Mouse (Mus musculus) kidney, embryonic 16.5 days (tissue): ENCODE measurements around the gene Sf3b3. TPM values are rescaled to one million over a fixed set of nuclear protein-coding genes. Genes with fewer than 3 reads are reported as not detected.

ENCODE experiments used
- ATAC-seq: fragments of 200-750 bp; cut with Nextera tagmentation; 2 replicates; pipeline ENCODE4 v1.8.0; 2017; ENCODE audit warnings: moderate TSS enrichment; ENCODE audit not compliant: low FRiP score, low TSS enrichment
- H3K27ac ChIP-seq: fragments of 300-500 bp; sonication (generic); 2 replicates; pipeline ENCODE4 v1.5.1; 2014; ENCODE audit warnings: low read length
- H3K27me3 ChIP-seq: fragments of 300-500 bp; sonication (generic); 2 replicates; pipeline ENCODE4 v1.6.1; 2014; ENCODE audit warnings: low read length, control low read depth, mixed read lengths; ENCODE audit not compliant: insufficient read depth
- H3K36me3 ChIP-seq: fragments of 300-500 bp; sonication (generic); 2 replicates; pipeline ENCODE4 v1.6.1; 2014; ENCODE audit warnings: low read length, control low read depth, mixed read lengths; ENCODE audit not compliant: insufficient read depth
- H3K4me1 ChIP-seq: fragments of 300-500 bp; sonication (generic); 2 replicates; pipeline ENCODE4 v1.6.1; 2014; ENCODE audit warnings: low read length, control low read depth, mixed read lengths; ENCODE audit not compliant: insufficient read depth
- H3K4me2 ChIP-seq: fragments of 300-500 bp; sonication (generic); replicated peaks from 2 replicates; pipeline ENCODE4 v1.6.1; 2014; ENCODE audit warnings: low read depth, low read length
- H3K4me3 ChIP-seq: fragments of 300-500 bp; sonication (generic); 2 replicates; pipeline ENCODE4 v1.5.1; 2014; ENCODE audit warnings: mild to moderate bottlenecking, low read length
- H3K9ac ChIP-seq: fragments of 300-500 bp; sonication (generic); replicated peaks from 2 replicates; pipeline ENCODE4 v1.6.1; 2014; ENCODE audit warnings: low read length
- H3K9me3 ChIP-seq: fragments of 300-500 bp; sonication (generic); 2 replicates; pipeline ENCODE4 v1.6.1; 2016; ENCODE audit warnings: low read length, control low read depth
- WGBS: fragments of 180-500 bp; shearing (Covaris S2); extraction: QIAGEN DNeasy Blood & Tissue Kit; methylation state at CpG from one replicate; pipeline ENCODE4 v1.1.7; 2014; 5-methylcytosine and 5-hydroxymethylcytosine counted together
- polyA plus RNA-seq: library from polyadenylated mRNA; unstranded; fragments of >200 nt; fragmentation: Nextera tagmentation; extraction: Ambion mirVana; gene quantifications from 2 replicates; pipeline ENCODE4 v1.2.1, GENCODE M21; 2015

Sf3b3 gene
- 175 and 182 TPM in 2 replicates for polyA plus RNA-seq

GRCm38 (mm10) chr8:110846405-110847170, at the start of gene Sf3b3, which contains the start of gene Cog4:
Gene Sf3b3, minus strand, starts transcription at chr8:110846787.
Gene Cog4, plus strand, starts transcription at chr8:110846600.
- Histone ChIP-seq H3K9me3 (no peaks in the 10 kb centered on the region), H3K4me3 (peak within 1 kb of the TSS; percentile 93), H3K27ac (peak within 1 kb of the TSS; percentile 90), H3K9ac (peak within 1 kb of the TSS; percentile 97), H3K36me3 (peaks cover 43% of the 10 kb centered on the region), H3K4me2 (peak within 1 kb of the TSS; percentile 65), H3K4me1 (peaks cover 12% of the 10 kb centered on the region), H3K27me3 (no peaks in the 10 kb centered on the region)
- ATAC-seq = peak; percentile 89
- WGBS = under 1% methylated on average over 53 of the region's 53 CpGs

GRCm38 (mm10) chr8:110895812-110896211, 49.2 kb upstream of the Sf3b3 start:
- Histone ChIP-seq H3K4me2 (no peak overlapping the region), H3K36me3 (peaks cover 9% of the 10 kb centered on the region; the same call in 1 of the 2 replicates), H3K9me3 (no peaks in the 10 kb centered on the region), H3K27ac (no peak overlapping the region), H3K4me1 (no peaks in the 10 kb centered on the region), H3K9ac (no peak overlapping the region), H3K27me3 (no peaks in the 10 kb centered on the region), H3K4me3 (no peak overlapping the region)
- WGBS = 94% methylated on average over 13 of the region's 13 CpGs
- ATAC-seq = no peak

- no peaks in the 10 kb centered on the region for H3K4me1 ChIP-seq
- no peak overlapping the region for H3K9ac ChIP-seq
- ATAC-seq = no peak
- no peak overlapping the region for H3K4me3 ChIP-seq
- H3K27ac ChIP-seq = no peak overlapping the region
- no peaks in the 10 kb centered on the region for H3K9me3 ChIP-seq
- H3K4me2 ChIP-seq = no peak overlapping the region
- H3K27me3 ChIP-seq = no peaks in the 10 kb centered on the region
- 87% methylated on average over 4 of the region's 9 CpGs for WGBS
- H3K36me3 ChIP-seq = peaks cover 9% of the 10 kb centered on the region; the same call in 1 of the 2 replicates
Measured at GRCm38 (mm10) chr8:110895254-110895653, 48.7 kb upstream of the Sf3b3 start.

GRCm38 (mm10) chr8:110894851-110895250, 48.3 kb upstream of the Sf3b3 start:
- no peaks in the 10 kb centered on the region for H3K27me3 ChIP-seq

GRCm38 (mm10) chr8:110892913-110893312, 46.3 kb upstream of the Sf3b3 start:
- Histone ChIP-seq H3K4me3 (no peak overlapping the region), H3K36me3 (peaks cover 3% of the 10 kb centered on the region; the same call in 1 of the 2 replicates), H3K9me3 (no peaks in the 10 kb centered on the region), H3K27me3 (no peaks in the 10 kb centered on the region), H3K4me2 (no peak overlapping the region), H3K4me1 (no peaks in the 10 kb centered on the region), H3K9ac (no peak overlapping the region), H3K27ac (no peak overlapping the region)
- 93% methylated on average over 2 of the region's 2 CpGs for WGBS
- ATAC-seq = no peak

More at GRCm38 (mm10) chr8:110894851-110895250, 48.3 kb upstream of the Sf3b3 start:
- Histone ChIP-seq H3K4me2 (no peak overlapping the region), H3K27ac (no peak overlapping the region), H3K9me3 (no peaks in the 10 kb centered on the region), H3K4me1 (no peaks in the 10 kb centered on the region), H3K36me3 (peaks cover 9% of the 10 kb centered on the region; the same call in 1 of the 2 replicates), H3K4me3 (no peak overlapping the region), H3K9ac (no peak overlapping the region)
- no peak for ATAC-seq
- 73% methylated on average over 9 of the region's 10 CpGs for WGBS

- Histone ChIP-seq H3K9ac (no peak overlapping the region), H3K9me3 (no peaks in the 10 kb centered on the region), H3K27me3 (no peaks in the 10 kb centered on the region), H3K36me3 (peaks cover 7% of the 10 kb centered on the region; the same call in 1 of the 2 replicates), H3K27ac (no peak overlapping the region), H3K4me1 (no peaks in the 10 kb centered on the region), H3K4me3 (no peak overlapping the region), H3K4me2 (no peak overlapping the region)
- WGBS = 93% methylated on average over 7 of the region's 7 CpGs
- no peak for ATAC-seq
Measured at GRCm38 (mm10) chr8:110892040-110892439, 45.5 kb upstream of the Sf3b3 start.

- H3K36me3 ChIP-seq = peaks cover 14% of the 10 kb centered on the region; the same call in 1 of the 2 replicates
- H3K9me3 ChIP-seq = no peaks in the 10 kb centered on the region
- H3K4me1 ChIP-seq = no peaks in the 10 kb centered on the region
- no peak overlapping the region for H3K4me3 ChIP-seq
- H3K27me3 ChIP-seq = no peaks in the 10 kb centered on the region
- no peak overlapping the region for H3K4me2 ChIP-seq
- no peak for ATAC-seq
- WGBS = 83% methylated on average over 12 of the region's 12 CpGs
- no peak overlapping the region for H3K9ac ChIP-seq
- H3K27ac ChIP-seq = no peak overlapping the region
Measured at GRCm38 (mm10) chr8:110889904-110890470, 43.4 kb upstream of the Sf3b3 start.

- 95% methylated on average over 16 of the region's 16 CpGs for WGBS
- H3K4me1 ChIP-seq = no peaks in the 10 kb centered on the region
Measured at GRCm38 (mm10) chr8:110888860-110889259, 42.3 kb upstream of the Sf3b3 start.

GRCm38 (mm10) chr8:110888441-110888840, 41.9 kb upstream of the Sf3b3 start:
- Histone ChIP-seq H3K4me1 (no peaks in the 10 kb centered on the region), H3K27me3 (no peaks in the 10 kb centered on the region), H3K9ac (no peak overlapping the region), H3K36me3 (peaks cover 20% of the 10 kb centered on the region; the same call in 1 of the 2 replicates), H3K27ac (no peak overlapping the region), H3K4me2 (no peak overlapping the region), H3K9me3 (no peaks in the 10 kb centered on the region), H3K4me3 (no peak overlapping the region)
- no peak for ATAC-seq
- 87% methylated on average over 8 of the region's 8 CpGs for WGBS

More at GRCm38 (mm10) chr8:110888860-110889259, 42.3 kb upstream of the Sf3b3 start:
- Histone ChIP-seq H3K27me3 (no peaks in the 10 kb centered on the region), H3K4me2 (no peak overlapping the region), H3K36me3 (peaks cover 16% of the 10 kb centered on the region; the same call in 1 of the 2 replicates), H3K27ac (no peak overlapping the region), H3K9me3 (no peaks in the 10 kb centered on the region), H3K4me3 (no peak overlapping the region), H3K9ac (no peak overlapping the region)
- no peak for ATAC-seq

GRCm38 (mm10) chr8:110887551-110887950, 41.0 kb upstream of the Sf3b3 start:
- Histone ChIP-seq H3K27me3 (no peaks in the 10 kb centered on the region), H3K36me3 (peaks cover 29% of the 10 kb centered on the region), H3K9me3 (no peaks in the 10 kb centered on the region), H3K4me2 (no peak overlapping the region), H3K27ac (no peak overlapping the region), H3K9ac (no peak overlapping the region), H3K4me1 (no peaks in the 10 kb centered on the region), H3K4me3 (no peak overlapping the region)
- ATAC-seq = no peak
- WGBS = 90% methylated on average over 10 of the region's 10 CpGs
